Mouse (Mus musculus): ENCODE results near the gene Mrnip. TPM values are rescaled to one million over a fixed set of nuclear protein-coding genes. Genes with fewer than 3 reads are reported as not detected.

The Mrnip gene
- polyA plus RNA-seq, 1 experiment from 2014 or later = 20.0 TPM

DNA sequence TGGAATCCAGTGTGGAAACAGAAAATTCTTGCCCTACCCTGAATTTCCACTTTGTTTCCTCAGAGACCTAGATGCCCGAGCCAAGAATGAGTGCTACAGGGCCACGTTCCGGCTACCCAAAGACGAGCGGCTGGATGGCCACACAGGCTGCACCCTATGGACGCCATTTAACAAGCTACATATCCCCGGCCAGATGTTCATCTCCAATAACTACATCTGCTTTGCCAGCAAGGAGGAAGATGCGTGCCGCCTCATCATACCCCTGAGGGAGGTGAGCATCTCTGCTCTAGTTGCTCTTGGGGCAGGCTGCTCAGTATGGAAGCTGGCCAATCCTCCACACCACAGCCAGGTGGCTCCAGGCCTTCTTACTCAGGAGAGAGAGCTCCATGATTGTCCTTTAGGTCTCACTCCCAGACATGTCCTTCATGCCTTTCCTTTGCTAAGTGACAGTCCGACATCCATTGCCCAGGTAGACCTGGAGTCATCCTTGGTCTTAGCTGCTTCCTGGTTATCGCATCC is 26.2 kb upstream of the Mrnip start:
- Histone ChIP-seq H3K4me2 (no peak overlapping the region), H3K9ac (no peak overlapping the region), H3K9me3 (replicated peaks) (no peaks in the 10 kb centered on the region), H3K4me1 (peaks cover under 1% of the 10 kb centered on the region; the same call in 1 of the 2 replicates), H3K27ac (no peak overlapping the region), H3K4me3 (replicated peaks) (no peak overlapping the region), H3K27me3 (no peaks in the 10 kb centered on the region), H3K36me3 (peaks cover 94% of the 10 kb centered on the region)
- no peak for ATAC-seq (replicated peaks; ENCODE audit: low FRiP score)
- 95% methylated on average over 11 of the region's 11 CpGs for WGBS

DNA sequence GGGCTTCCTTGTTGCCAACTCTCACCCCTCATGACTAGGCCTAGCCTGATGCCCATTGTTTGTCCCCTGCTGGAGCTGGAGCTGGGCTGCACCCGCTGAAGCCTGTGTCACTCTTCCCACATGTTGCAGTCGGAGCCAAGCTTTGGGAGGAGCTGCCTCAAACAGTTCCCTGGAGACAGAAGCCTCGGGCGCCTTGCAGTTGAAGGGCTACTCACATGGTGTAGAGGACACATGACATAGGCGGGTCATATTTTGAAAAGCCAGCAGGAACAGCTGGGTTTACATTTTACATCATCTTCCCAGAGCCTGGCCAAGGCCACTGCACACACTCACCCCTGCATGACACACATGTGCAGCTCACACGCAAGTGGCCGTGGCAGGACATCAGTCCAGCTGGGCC is 25.0 kb upstream of the Mrnip start:
- no peak for ATAC-seq (replicated peaks; ENCODE audit: low FRiP score)
- peaks cover 94% of the 10 kb centered on the region for H3K36me3 ChIP-seq
- peaks cover 13% of the 10 kb centered on the region for H3K4me1 ChIP-seq
- no peak overlapping the region for H3K27ac ChIP-seq
- H3K9me3 ChIP-seq (replicated peaks) = no peaks in the 10 kb centered on the region
- no peak overlapping the region for H3K4me2 ChIP-seq
- H3K4me3 ChIP-seq (replicated peaks) = no peak overlapping the region
- H3K27me3 ChIP-seq = no peaks in the 10 kb centered on the region
- WGBS = 83% methylated on average over 7 of the region's 7 CpGs
- no peak overlapping the region for H3K9ac ChIP-seq

DNA sequence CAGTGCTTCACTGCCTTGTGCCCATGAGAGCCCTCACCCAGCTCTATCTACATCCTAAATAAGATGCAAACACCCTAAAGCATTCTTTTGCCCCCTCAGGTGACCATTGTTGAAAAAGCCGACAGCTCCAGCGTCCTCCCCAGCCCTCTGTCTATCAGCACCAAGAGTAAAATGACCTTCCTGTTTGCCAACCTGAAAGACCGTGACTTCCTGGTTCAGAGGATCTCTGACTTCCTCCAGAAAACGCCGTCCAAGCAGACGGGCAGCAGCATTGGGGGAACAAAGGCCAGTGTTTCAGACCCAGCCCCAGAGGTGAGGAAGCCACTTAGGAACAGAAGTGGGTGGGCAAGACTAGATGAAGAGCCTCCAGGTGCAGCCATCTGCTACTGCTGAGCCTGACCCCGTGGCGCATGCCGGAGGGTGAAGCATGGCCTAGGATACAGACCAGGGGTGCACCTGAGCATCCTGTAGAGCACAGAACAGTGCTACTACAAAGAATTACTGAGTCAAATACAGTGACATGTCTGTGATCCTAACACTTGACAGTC is 24.6 kb upstream of the Mrnip start:
- Histone ChIP-seq H3K4me1 (peaks cover 17% of the 10 kb centered on the region), H3K4me2 (no peak overlapping the region), H3K27me3 (no peaks in the 10 kb centered on the region), H3K9me3 (replicated peaks) (no peaks in the 10 kb centered on the region), H3K36me3 (peaks cover 97% of the 10 kb centered on the region), H3K27ac (no peak overlapping the region), H3K4me3 (replicated peaks) (no peak overlapping the region), H3K9ac (no peak overlapping the region)
- ATAC-seq (replicated peaks; ENCODE audit: low FRiP score) = no peak
- WGBS = 81% methylated on average over 9 of the region's 9 CpGs

DNA sequence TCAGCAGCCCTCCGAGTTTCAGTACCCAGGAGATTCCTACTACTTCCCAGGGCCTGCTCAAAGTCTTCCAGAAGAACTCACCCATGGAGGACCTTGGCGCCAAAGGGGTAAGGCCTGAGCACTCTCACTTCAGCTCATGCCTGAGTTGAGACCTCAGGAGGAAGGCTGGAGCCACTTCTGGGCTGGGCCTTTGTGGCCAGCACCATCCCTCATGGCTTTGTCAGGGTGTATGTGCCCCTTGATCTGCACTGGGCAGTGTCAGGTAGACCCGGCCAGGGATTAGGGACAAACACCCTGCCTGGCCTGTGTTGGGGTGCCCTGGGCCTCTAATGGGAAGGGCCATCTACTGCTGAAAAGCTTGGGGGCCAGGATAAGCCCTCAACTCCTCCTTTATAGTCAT is 22.9 kb upstream of the Mrnip start:
- H3K4me3 ChIP-seq (replicated peaks) = no peak overlapping the region
- H3K9me3 ChIP-seq (replicated peaks) = no peaks in the 10 kb centered on the region
- no peak overlapping the region for H3K9ac ChIP-seq
- no peaks in the 10 kb centered on the region for H3K27me3 ChIP-seq
- ATAC-seq (replicated peaks; ENCODE audit: low FRiP score) = no peak
- no peak overlapping the region for H3K4me2 ChIP-seq
- no peak overlapping the region for H3K27ac ChIP-seq
- H3K36me3 ChIP-seq = peaks cover 97% of the 10 kb centered on the region
- 88% methylated on average over 3 of the region's 3 CpGs for WGBS
- peaks cover 19% of the 10 kb centered on the region for H3K4me1 ChIP-seq

DNA sequence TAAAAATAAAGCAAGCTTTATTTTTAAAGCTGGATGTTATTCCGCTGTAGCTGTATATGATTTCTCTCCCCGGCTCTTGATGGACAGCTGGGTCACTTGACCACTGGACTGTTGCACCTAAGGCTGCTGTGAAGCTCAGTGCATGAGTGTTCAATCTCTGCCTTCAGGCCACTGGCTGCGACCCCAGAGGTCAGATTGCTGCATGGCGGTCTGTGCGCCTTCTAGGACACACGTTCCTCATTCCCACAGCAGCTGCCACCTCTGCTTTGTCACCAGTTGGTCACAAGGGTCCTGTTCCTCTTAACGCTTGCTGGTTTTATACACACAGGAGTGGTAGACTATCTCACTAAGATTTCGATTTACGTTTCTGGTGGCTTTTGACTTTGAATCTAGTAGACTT is 20.1 kb upstream of the Mrnip start:
- no peak for ATAC-seq (replicated peaks; ENCODE audit: low FRiP score)
- H3K27me3 ChIP-seq = no peaks in the 10 kb centered on the region
- H3K4me1 ChIP-seq = peaks cover 19% of the 10 kb centered on the region
- H3K36me3 ChIP-seq = peaks cover 100% of the 10 kb centered on the region
- no peaks in the 10 kb centered on the region for H3K9me3 ChIP-seq (replicated peaks)
- H3K4me3 ChIP-seq (replicated peaks) = no peak overlapping the region
- 46% methylated on average over 9 of the region's 9 CpGs for WGBS
- H3K27ac ChIP-seq = peak overlapping the region; percentile 41; the same call in 1 of the 2 replicates
- no peak overlapping the region for H3K4me2 ChIP-seq
- H3K9ac ChIP-seq = no peak overlapping the region

DNA sequence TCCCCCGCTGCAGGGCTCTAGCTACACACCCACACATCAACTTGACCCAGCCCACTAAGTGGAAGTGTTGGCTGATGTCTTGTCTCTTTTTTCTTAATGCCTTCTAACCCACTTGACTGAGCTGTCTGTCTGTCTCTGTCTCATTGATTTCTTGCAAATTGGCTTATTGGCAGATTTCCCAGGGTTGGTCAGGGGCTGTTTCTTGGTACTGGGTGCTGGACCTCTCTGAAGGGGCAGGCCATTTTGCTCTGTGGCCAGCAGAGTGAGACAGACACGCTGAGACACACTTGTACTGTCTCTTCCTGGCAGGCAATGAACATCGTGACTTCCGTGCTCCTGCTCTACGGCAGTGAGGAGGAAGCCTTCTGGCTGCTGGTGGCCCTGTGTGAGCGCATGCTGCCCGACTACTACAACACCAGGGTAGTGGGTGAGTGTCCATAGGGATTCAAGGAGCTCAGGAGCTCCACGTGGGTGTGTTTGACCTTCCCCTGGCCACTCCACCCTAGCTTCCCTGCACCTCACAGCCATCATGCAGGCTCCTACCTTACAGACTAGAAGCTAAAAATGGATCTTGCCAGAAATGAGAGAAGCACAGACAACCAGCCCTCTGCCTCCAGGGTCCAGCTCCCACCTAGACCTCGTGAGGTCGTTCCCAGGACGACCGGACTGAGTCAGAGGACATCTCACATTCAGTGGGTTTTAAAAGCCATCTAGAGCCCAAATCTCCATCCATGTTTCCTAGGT is 19.3 kb upstream of the Mrnip start:
- no peaks in the 10 kb centered on the region for H3K9me3 ChIP-seq (replicated peaks)
- no peak overlapping the region for H3K27ac ChIP-seq
- H3K27me3 ChIP-seq = no peaks in the 10 kb centered on the region
- H3K9ac ChIP-seq = no peak overlapping the region
- ATAC-seq (replicated peaks; ENCODE audit: low FRiP score) = no peak
- H3K4me2 ChIP-seq = no peak overlapping the region
- H3K36me3 ChIP-seq = peaks cover 100% of the 10 kb centered on the region
- 79% methylated on average over 12 of the region's 12 CpGs for WGBS
- H3K4me3 ChIP-seq (replicated peaks) = no peak overlapping the region
- H3K4me1 ChIP-seq = peaks cover 19% of the 10 kb centered on the region

DNA sequence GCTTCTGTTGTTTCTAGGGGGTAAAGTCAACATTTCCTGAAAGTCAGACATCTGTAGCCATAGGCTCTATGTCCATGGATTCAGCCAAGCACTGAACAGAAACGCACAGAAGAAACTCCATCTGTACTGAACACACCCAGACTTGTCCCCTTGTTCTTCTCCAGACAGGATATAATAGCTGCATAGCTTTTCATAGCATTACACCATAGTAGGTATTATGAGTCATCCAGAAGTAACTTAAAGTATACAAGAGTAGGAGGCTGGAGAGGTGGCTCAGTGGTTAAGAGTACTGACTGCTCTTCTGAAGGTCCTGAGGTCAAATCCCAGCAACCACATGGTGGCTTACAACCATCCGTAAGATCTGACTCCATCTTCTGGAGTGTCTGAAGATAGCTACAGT is 18.5 kb upstream of the Mrnip start:
- Histone ChIP-seq H3K4me1 (peaks cover 19% of the 10 kb centered on the region), H3K9ac (no peak overlapping the region), H3K4me2 (no peak overlapping the region), H3K27me3 (no peaks in the 10 kb centered on the region), H3K36me3 (peaks cover 99% of the 10 kb centered on the region), H3K9me3 (replicated peaks) (no peaks in the 10 kb centered on the region), H3K27ac (no peak overlapping the region), H3K4me3 (replicated peaks) (no peak overlapping the region)
- 88% methylated on average over 2 of the region's 2 CpGs for WGBS
- ATAC-seq (replicated peaks; ENCODE audit: low FRiP score) = no peak

DNA sequence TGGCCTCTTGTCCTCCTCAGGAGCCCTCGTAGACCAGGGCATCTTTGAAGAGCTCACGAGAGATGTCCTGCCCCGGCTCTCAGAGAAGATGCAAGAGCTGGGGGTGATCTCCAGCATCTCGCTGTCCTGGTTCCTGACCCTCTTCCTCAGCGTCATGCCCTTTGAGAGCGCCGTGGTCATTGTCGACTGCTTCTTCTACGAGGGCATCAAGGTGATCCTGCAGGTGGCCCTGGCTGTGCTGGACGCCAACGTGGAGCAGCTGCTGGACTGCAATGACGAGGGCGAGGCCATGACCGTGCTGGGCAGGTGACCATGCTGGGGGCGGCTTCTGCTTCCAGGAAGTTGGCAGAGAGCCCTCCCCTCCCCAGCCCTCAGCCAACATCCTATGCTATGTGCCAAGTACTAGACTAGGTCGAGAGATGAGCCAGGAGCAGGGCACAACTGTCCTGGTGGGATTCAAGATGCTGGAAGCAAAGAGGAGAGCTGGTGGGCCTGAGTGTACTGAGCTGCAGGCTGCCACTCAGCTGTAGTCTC is 17.5 kb upstream of the Mrnip start:
- no peaks in the 10 kb centered on the region for H3K9me3 ChIP-seq (replicated peaks)
- peaks cover 98% of the 10 kb centered on the region for H3K36me3 ChIP-seq
- 89% methylated on average over 16 of the region's 16 CpGs for WGBS
- H3K27me3 ChIP-seq = no peaks in the 10 kb centered on the region
- H3K4me1 ChIP-seq = peaks cover 19% of the 10 kb centered on the region
- H3K4me2 ChIP-seq = no peak overlapping the region
- ATAC-seq (replicated peaks; ENCODE audit: low FRiP score) = no peak
- no peak overlapping the region for H3K9ac ChIP-seq
- no peak overlapping the region for H3K27ac ChIP-seq
- H3K4me3 ChIP-seq (replicated peaks) = no peak overlapping the region

DNA sequence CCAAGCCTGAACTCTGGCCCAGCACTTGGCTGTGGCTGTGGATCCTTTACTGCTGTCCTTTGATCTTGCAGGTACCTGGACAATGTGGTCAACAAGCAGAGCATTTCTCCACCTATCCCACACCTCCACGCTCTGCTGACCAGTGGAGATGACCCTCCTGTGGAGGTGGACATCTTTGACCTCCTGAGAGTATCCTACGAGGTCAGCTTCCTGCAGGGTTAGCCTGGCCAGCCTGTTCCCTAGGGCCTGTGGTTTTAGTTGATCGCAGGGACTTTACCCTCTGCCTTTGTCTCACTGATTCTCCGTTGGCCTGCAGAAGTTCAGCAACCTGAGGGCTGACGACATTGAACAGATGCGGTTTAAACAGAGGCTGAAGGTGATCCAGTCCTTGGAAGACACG is 15.9 kb upstream of the Mrnip start:
- H3K9ac ChIP-seq = no peak overlapping the region
- 90% methylated on average over 7 of the region's 7 CpGs for WGBS
- peaks cover 92% of the 10 kb centered on the region for H3K36me3 ChIP-seq
- no peaks in the 10 kb centered on the region for H3K27me3 ChIP-seq
- ATAC-seq (replicated peaks; ENCODE audit: low FRiP score) = no peak
- no peak overlapping the region for H3K4me2 ChIP-seq
- peaks cover 18% of the 10 kb centered on the region for H3K4me1 ChIP-seq
- no peak overlapping the region for H3K4me3 ChIP-seq (replicated peaks)
- no peaks in the 10 kb centered on the region for H3K9me3 ChIP-seq (replicated peaks)
- no peak overlapping the region for H3K27ac ChIP-seq

DNA sequence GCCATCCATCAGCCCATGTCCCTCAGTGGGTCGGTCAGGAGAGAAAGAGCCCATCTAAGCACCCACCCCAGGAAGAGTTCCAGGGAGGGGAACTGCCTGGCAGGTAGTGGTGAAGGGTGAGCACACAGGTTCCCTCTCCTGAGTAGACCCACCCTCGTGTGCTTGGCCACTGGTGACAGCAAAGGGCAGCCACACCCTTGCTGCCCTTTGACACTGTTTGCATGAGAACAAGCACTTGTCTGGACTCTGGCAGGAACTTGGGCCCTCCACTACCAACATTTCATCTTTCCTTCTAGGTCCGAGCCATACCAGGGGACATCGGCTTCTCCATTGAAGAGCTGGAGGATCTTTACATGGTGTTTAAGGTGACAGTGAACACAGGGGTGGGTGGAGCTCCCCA is 14.9 kb upstream of the Mrnip start:
- Histone ChIP-seq H3K9me3 (replicated peaks) (no peaks in the 10 kb centered on the region), H3K36me3 (peaks cover 92% of the 10 kb centered on the region), H3K4me3 (replicated peaks) (no peak overlapping the region), H3K27me3 (no peaks in the 10 kb centered on the region), H3K4me2 (no peak overlapping the region), H3K4me1 (peaks cover 8% of the 10 kb centered on the region; the same call in 1 of the 2 replicates), H3K9ac (no peak overlapping the region), H3K27ac (no peak overlapping the region)
- ATAC-seq (replicated peaks; ENCODE audit: low FRiP score) = no peak
- 77% methylated on average over 4 of the region's 4 CpGs for WGBS

DNA sequence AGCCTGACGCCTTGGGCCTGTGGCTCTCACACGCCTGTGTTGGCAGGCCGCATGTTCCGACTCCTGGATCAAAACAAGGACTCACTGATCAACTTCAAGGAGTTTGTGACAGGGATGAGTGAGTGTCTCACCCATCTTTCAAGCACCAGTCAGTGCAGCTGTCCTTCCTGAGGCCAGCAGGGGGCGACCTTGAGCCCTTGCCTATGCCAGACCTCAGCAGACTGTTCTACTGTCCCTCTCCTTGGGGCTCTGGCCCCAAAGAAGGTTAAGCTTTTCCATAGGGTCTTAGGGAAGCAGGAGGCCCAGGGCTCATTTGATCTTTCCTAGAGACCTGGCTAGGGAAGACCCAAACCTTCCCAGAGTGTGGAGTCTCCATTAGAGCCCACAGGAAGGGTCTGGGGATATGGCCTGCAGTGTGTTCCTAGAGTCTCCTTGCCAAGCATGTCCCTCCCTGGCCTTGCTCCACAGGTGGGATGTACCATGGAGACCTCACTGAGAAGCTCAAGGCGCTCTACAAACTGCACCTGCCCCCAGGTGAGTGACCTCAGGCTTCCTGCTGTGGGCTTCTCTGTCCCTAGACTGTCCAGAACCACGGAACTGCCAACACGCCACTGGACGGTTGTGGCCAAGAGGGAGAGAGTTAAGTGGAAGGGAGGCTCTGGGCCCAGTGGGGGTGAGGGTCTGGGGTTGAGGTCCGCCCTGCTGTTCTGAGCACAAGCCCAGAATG is 12.5 kb upstream of the Mrnip start:
- H3K4me2 ChIP-seq = no peak overlapping the region
- no peaks in the 10 kb centered on the region for H3K9me3 ChIP-seq (replicated peaks)
- peaks cover 83% of the 10 kb centered on the region for H3K36me3 ChIP-seq
- H3K4me1 ChIP-seq = peaks cover 4% of the 10 kb centered on the region; the same call in 1 of the 2 replicates
- no peaks in the 10 kb centered on the region for H3K27me3 ChIP-seq
- H3K27ac ChIP-seq = 0 out of 2 replicates have a peak overlapping the region, but pooled peaks have one; percentile 6
- 65% methylated on average over 10 of the region's 10 CpGs for WGBS
- ATAC-seq (replicated peaks; ENCODE audit: low FRiP score) = no peak
- H3K9ac ChIP-seq = no peak overlapping the region
- H3K4me3 ChIP-seq (replicated peaks) = no peak overlapping the region

All from kidney, embryonic 15.5 days (tissue).